Mouse (Mus musculus): ENCODE results near the gene Olfr1200. TPM values are rescaled to one million over a fixed set of nuclear protein-coding genes. Genes with fewer than 3 reads are reported as not detected.

The Olfr1200 gene
- polyA plus RNA-seq (2015; fragmentation: Nextera tagmentation; extraction: Ambion mirVana) = not detected in 2 replicates

GRCm38 (mm10) chr2:88770388-88770787 lies at the start of gene Olfr1200:
Gene Olfr1200, minus strand, starts transcription at chr2:88770488.
- Histone ChIP-seq H3K9me3 (ENCODE audit: control insufficient read depth, low read length) (no peaks in the 10 kb centered on the region), H3K4me1 (ENCODE audit: control insufficient read depth, insufficient read depth, low read length) (no peaks in the 10 kb centered on the region), H3K27me3 (replicated peaks; ENCODE audit: control insufficient read depth, insufficient read depth, low read length) (no peaks in the 10 kb centered on the region), H3K36me3 (ENCODE audit: control insufficient read depth, insufficient read depth, low read length) (no peaks in the 10 kb centered on the region), H3K4me2 (ENCODE audit: low read depth, low read length) (no peak within 1 kb of the TSS), H3K27ac (ENCODE audit: low read length) (no peak within 1 kb of the TSS), H3K4me3 (ENCODE audit: low read length) (no peak within 1 kb of the TSS), H3K9ac (ENCODE audit: low read depth, low read length) (no peak within 1 kb of the TSS)
- 80% methylated on average over 2 of the region's 2 CpGs for WGBS
- no peak for ATAC-seq

GRCm38 (mm10) chr2:88814196-88814595 lies 43.9 kb upstream of the Olfr1200 start, which contains the start of gene Olfr1202:
Gene Olfr1202, plus strand, starts transcription at chr2:88814496.
- no peak within 1 kb of the TSS for H3K4me2 ChIP-seq (ENCODE audit: low read depth, low read length)
- no peaks in the 10 kb centered on the region for H3K36me3 ChIP-seq (ENCODE audit: control insufficient read depth, insufficient read depth, low read length)
- 75% methylated on average over 1 of the region's 1 CpGs for WGBS
- no peaks in the 10 kb centered on the region for H3K27me3 ChIP-seq (replicated peaks; ENCODE audit: control insufficient read depth, insufficient read depth, low read length)
- no peak for ATAC-seq
- no peak within 1 kb of the TSS for H3K27ac ChIP-seq (ENCODE audit: low read length)
- no peak within 1 kb of the TSS for H3K9ac ChIP-seq (ENCODE audit: low read depth, low read length)
- H3K4me1 ChIP-seq (ENCODE audit: control insufficient read depth, insufficient read depth, low read length) = no peaks in the 10 kb centered on the region
- H3K9me3 ChIP-seq (ENCODE audit: control insufficient read depth, low read length) = no peaks in the 10 kb centered on the region
- H3K4me3 ChIP-seq (ENCODE audit: low read length) = no peak within 1 kb of the TSS

- Histone ChIP-seq H3K4me1 (ENCODE audit: control insufficient read depth, insufficient read depth, low read length) (no peaks in the 10 kb centered on the region), H3K9ac (ENCODE audit: low read depth, low read length) (no peak within 1 kb of the TSS), H3K36me3 (ENCODE audit: control insufficient read depth, insufficient read depth, low read length) (no peaks in the 10 kb centered on the region), H3K27me3 (replicated peaks; ENCODE audit: control insufficient read depth, insufficient read depth, low read length) (no peaks in the 10 kb centered on the region), H3K4me3 (ENCODE audit: low read length) (no peak within 1 kb of the TSS), H3K9me3 (ENCODE audit: control insufficient read depth, low read length) (no peaks in the 10 kb centered on the region), H3K27ac (ENCODE audit: low read length) (no peak within 1 kb of the TSS), H3K4me2 (ENCODE audit: low read depth, low read length) (no peak within 1 kb of the TSS)
- ATAC-seq = no peak
- 74% methylated on average over 6 of the region's 6 CpGs for WGBS
Measured at GRCm38 (mm10) chr2:88792736-88793135, 22.4 kb upstream of the Olfr1200 start, which contains the start of gene Olfr1201. Gene Olfr1201, plus strand, starts transcription at chr2:88793036.

GRCm38 (mm10) chr2:88760369-88760768 lies 9.9 kb downstream of the Olfr1200 start, which contains the start of gene Olfr1199:
Gene Olfr1199, minus strand, starts transcription at chr2:88760469.
- H3K9ac ChIP-seq (ENCODE audit: low read depth, low read length) = no peak within 1 kb of the TSS
- ATAC-seq = no peak
- 92% methylated on average over 2 of the region's 2 CpGs for WGBS

GRCm38 (mm10) chr2:88751270-88751669 lies 19.0 kb downstream of the Olfr1200 start, which contains the start of gene Olfr1198:
Gene Olfr1198, minus strand, starts transcription at chr2:88751370.
- ATAC-seq = no peak
- WGBS = 88% methylated on average over 2 of the region's 2 CpGs
- Histone ChIP-seq H3K36me3 (ENCODE audit: control insufficient read depth, insufficient read depth, low read length) (no peaks in the 10 kb centered on the region), H3K27ac (ENCODE audit: low read length) (no peak within 1 kb of the TSS), H3K9ac (ENCODE audit: low read depth, low read length) (no peak within 1 kb of the TSS), H3K4me1 (ENCODE audit: control insufficient read depth, insufficient read depth, low read length) (no peaks in the 10 kb centered on the region), H3K27me3 (replicated peaks; ENCODE audit: control insufficient read depth, insufficient read depth, low read length) (no peaks in the 10 kb centered on the region), H3K4me2 (ENCODE audit: low read depth, low read length) (no peak within 1 kb of the TSS), H3K9me3 (ENCODE audit: control insufficient read depth, low read length) (no peaks in the 10 kb centered on the region), H3K4me3 (ENCODE audit: low read length) (no peak within 1 kb of the TSS)

More at GRCm38 (mm10) chr2:88760369-88760768, 9.9 kb downstream of the Olfr1200 start, which contains the start of gene Olfr1199:
- Histone ChIP-seq H3K4me1 (ENCODE audit: control insufficient read depth, insufficient read depth, low read length) (no peaks in the 10 kb centered on the region), H3K27ac (ENCODE audit: low read length) (no peak within 1 kb of the TSS), H3K36me3 (ENCODE audit: control insufficient read depth, insufficient read depth, low read length) (no peaks in the 10 kb centered on the region), H3K4me3 (ENCODE audit: low read length) (no peak within 1 kb of the TSS), H3K27me3 (replicated peaks; ENCODE audit: control insufficient read depth, insufficient read depth, low read length) (no peaks in the 10 kb centered on the region), H3K9me3 (ENCODE audit: control insufficient read depth, low read length) (no peaks in the 10 kb centered on the region), H3K4me2 (ENCODE audit: low read depth, low read length) (no peak within 1 kb of the TSS)

- Histone ChIP-seq H3K9ac (ENCODE audit: low read depth, low read length) (no peak overlapping the region), H3K36me3 (ENCODE audit: control insufficient read depth, insufficient read depth, low read length) (no peaks in the 10 kb centered on the region), H3K27me3 (replicated peaks; ENCODE audit: control insufficient read depth, insufficient read depth, low read length) (no peaks in the 10 kb centered on the region), H3K4me3 (ENCODE audit: low read length) (no peak overlapping the region), H3K4me1 (ENCODE audit: control insufficient read depth, insufficient read depth, low read length) (no peaks in the 10 kb centered on the region), H3K27ac (ENCODE audit: low read length) (no peak overlapping the region), H3K4me2 (ENCODE audit: low read depth, low read length) (no peak overlapping the region), H3K9me3 (ENCODE audit: control insufficient read depth, low read length) (no peaks in the 10 kb centered on the region)
- ATAC-seq = no peak
- WGBS = 73% methylated on average over 3 of the region's 3 CpGs
Measured at GRCm38 (mm10) chr2:88743379-88743778, 26.9 kb downstream of the Olfr1200 start.

GRCm38 (mm10) chr2:88732266-88732665 lies 38.0 kb downstream of the Olfr1200 start, which contains the start of gene Olfr1197:
Gene Olfr1197, minus strand, starts transcription at chr2:88732366.
- ATAC-seq = no peak
- 83% methylated on average over 1 of the region's 1 CpGs for WGBS

More at GRCm38 (mm10) chr2:88732266-88732665, 38.0 kb downstream of the Olfr1200 start, which contains the start of gene Olfr1197:
- no peak within 1 kb of the TSS for H3K9ac ChIP-seq (ENCODE audit: low read depth, low read length)
- no peak within 1 kb of the TSS for H3K4me3 ChIP-seq (ENCODE audit: low read length)
- no peaks in the 10 kb centered on the region for H3K9me3 ChIP-seq (ENCODE audit: control insufficient read depth, low read length)
- H3K27ac ChIP-seq (ENCODE audit: low read length) = no peak within 1 kb of the TSS
- no peaks in the 10 kb centered on the region for H3K36me3 ChIP-seq (ENCODE audit: control insufficient read depth, insufficient read depth, low read length)
- H3K4me1 ChIP-seq (ENCODE audit: control insufficient read depth, insufficient read depth, low read length) = no peaks in the 10 kb centered on the region
- no peak within 1 kb of the TSS for H3K4me2 ChIP-seq (ENCODE audit: low read depth, low read length)
- no peaks in the 10 kb centered on the region for H3K27me3 ChIP-seq (replicated peaks; ENCODE audit: control insufficient read depth, insufficient read depth, low read length)

Other genes with a start within 250 kb of the Olfr1200 start
- not detected in 2 replicates for gene Olfr1188, start 213.6 kb downstream of the Olfr1200 start, polyA plus RNA-seq (2015; fragmentation: Nextera tagmentation; extraction: Ambion mirVana)
- not detected in 2 replicates for gene Olfr1189, start 184.0 kb downstream of the Olfr1200 start, polyA plus RNA-seq (2015; fragmentation: Nextera tagmentation; extraction: Ambion mirVana)
- not detected in 2 replicates for gene Olfr1191-ps1, start 129.9 kb downstream of the Olfr1200 start, polyA plus RNA-seq (2015; fragmentation: Nextera tagmentation; extraction: Ambion mirVana)
- gene Olfr1192-ps1, start 122.0 kb downstream of the Olfr1200 start, polyA plus RNA-seq (2015; fragmentation: Nextera tagmentation; extraction: Ambion mirVana) = not detected in 2 replicates
- gene Olfr1193, start 94.9 kb downstream of the Olfr1200 start, polyA plus RNA-seq (2015; fragmentation: Nextera tagmentation; extraction: Ambion mirVana) = not detected in 2 replicates
- gene Olfr1195, start 81.3 kb downstream of the Olfr1200 start, polyA plus RNA-seq (2015; fragmentation: Nextera tagmentation; extraction: Ambion mirVana) = not detected in 2 replicates
- gene Olfr1196, start 65.9 kb downstream of the Olfr1200 start, polyA plus RNA-seq (2015; fragmentation: Nextera tagmentation; extraction: Ambion mirVana) = not detected in 2 replicates
- not detected in 2 replicates for gene Olfr1197, start 38.1 kb downstream of the Olfr1200 start, polyA plus RNA-seq (2015; fragmentation: Nextera tagmentation; extraction: Ambion mirVana)
- gene Olfr1198, start 19.1 kb downstream of the Olfr1200 start, polyA plus RNA-seq (2015; fragmentation: Nextera tagmentation; extraction: Ambion mirVana) = not detected in 2 replicates
- not detected in 2 replicates for gene Olfr1199, start 10.0 kb downstream of the Olfr1200 start, polyA plus RNA-seq (2015; fragmentation: Nextera tagmentation; extraction: Ambion mirVana)
- gene Olfr1201, start 22.5 kb upstream of the Olfr1200 start, polyA plus RNA-seq (2015; fragmentation: Nextera tagmentation; extraction: Ambion mirVana) = not detected in 2 replicates
- not detected in 2 replicates for gene Olfr1202, start 44.0 kb upstream of the Olfr1200 start, polyA plus RNA-seq (2015; fragmentation: Nextera tagmentation; extraction: Ambion mirVana)
- not detected in 2 replicates for gene Olfr1205, start 59.2 kb upstream of the Olfr1200 start, polyA plus RNA-seq (2015; fragmentation: Nextera tagmentation; extraction: Ambion mirVana)
- gene Olfr1204, start 78.8 kb upstream of the Olfr1200 start, polyA plus RNA-seq (2015; fragmentation: Nextera tagmentation; extraction: Ambion mirVana) = not detected in 2 replicates
- gene Olfr1206, start 92.7 kb upstream of the Olfr1200 start, polyA plus RNA-seq (2015; fragmentation: Nextera tagmentation; extraction: Ambion mirVana) = not detected in 2 replicates
- gene Olfr1208, start 131.8 kb upstream of the Olfr1200 start, polyA plus RNA-seq (2015; fragmentation: Nextera tagmentation; extraction: Ambion mirVana) = not detected in 2 replicates
- not detected in 2 replicates for gene Olfr1209, start 144.7 kb upstream of the Olfr1200 start, polyA plus RNA-seq (2015; fragmentation: Nextera tagmentation; extraction: Ambion mirVana)
- not detected in 2 replicates for gene Olfr1211, start 167.6 kb upstream of the Olfr1200 start, polyA plus RNA-seq (2015; fragmentation: Nextera tagmentation; extraction: Ambion mirVana)
- not detected in 2 replicates for gene Olfr1212, start 183.5 kb upstream of the Olfr1200 start, polyA plus RNA-seq (2015; fragmentation: Nextera tagmentation; extraction: Ambion mirVana)
- gene Gm13762, start 209.8 kb upstream of the Olfr1200 start, polyA plus RNA-seq (2015; fragmentation: Nextera tagmentation; extraction: Ambion mirVana) = not detected in 2 replicates
- not detected in 2 replicates for gene Olfr1214, start 222.2 kb upstream of the Olfr1200 start, polyA plus RNA-seq (2015; fragmentation: Nextera tagmentation; extraction: Ambion mirVana)
- not detected in 2 replicates for gene Olfr1215, start 236.5 kb upstream of the Olfr1200 start, polyA plus RNA-seq (2015; fragmentation: Nextera tagmentation; extraction: Ambion mirVana)
- not detected in 2 replicates for gene Olfr1216, start 247.9 kb upstream of the Olfr1200 start, polyA plus RNA-seq (2015; fragmentation: Nextera tagmentation; extraction: Ambion mirVana)